Mouse (Mus musculus) urinary bladder, postnatal 4 days (tissue): Measurements from ENCODE around the gene Hnf1b.

Experiments used
- DNase-seq, 2 experiments: peaks; one replicate each; pipeline ENCODE4 v3.0.0; 2021 to 2022; ENCODE audit warnings: low spot score in 2 of 2

Gene Hnf1b

DNA sequence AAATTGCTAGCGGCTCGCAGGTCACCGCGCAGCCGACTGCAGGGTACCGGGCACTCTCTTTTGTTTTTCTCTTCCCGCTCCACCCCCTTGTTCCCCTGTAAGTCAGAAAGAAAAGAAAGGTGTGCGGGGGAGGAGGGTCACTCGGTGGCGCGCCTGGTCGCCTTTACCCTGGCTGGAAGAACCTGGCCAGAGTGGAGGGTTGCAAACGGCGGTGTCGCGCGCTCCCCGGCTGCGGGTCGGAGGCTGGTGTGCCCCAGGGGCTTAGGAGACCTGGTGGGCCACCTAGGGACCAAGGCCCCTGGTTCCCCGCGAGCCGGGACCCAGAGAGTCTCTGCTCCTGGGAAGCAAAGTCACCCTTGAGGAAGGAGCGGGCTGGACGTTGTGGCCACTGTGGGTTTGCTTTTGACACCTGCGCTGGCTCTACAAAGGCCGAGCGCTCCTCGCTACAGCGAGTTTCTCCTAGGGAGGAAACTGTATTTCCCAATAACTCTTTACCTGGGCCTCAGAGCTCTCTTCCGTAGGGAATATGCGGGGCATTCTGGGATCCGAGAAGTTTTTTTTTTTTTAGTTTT is 3.4 kb downstream of the Hnf1b start:
- DNase-seq: no peak

DNA sequence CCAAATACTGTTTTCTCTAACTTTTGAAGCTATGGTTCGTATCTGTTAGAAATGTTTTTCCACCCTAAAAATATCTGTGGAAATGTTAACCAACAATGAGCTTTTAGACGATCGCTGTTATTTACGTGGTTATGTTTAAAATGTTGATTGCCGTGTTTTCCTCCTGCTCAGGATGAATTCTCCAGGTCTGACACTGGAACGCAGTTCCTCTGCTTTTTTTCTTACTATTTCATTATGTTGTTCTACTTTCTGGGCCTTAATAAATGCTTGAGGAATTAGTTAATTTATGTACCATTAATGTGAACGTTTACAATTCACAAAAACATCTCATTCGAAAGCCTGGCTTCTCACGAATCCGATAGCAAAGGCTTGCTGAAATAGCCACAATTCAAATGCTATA is 4.2 kb downstream of the Hnf1b start:
- no peak for DNase-seq

DNA sequence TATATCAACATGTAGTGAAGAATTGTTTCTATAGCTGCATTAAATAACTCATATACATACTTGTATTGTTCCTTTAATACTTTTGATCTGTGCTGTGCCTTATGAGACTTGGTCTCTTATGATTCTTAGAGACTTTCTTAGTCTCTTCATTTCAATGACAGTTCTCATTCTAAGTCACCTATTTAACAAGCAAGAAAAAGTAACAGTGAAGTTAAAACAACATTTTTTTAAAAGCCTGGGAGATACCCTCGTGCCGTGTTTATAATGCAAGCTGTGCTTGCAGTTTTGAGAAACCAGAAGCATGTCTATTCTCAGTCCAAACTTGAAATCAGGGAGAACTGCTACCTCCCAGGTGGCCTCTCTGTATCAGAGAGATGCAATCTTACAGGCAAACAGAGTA is 4.8 kb downstream of the Hnf1b start:
- no peak for DNase-seq

DNA sequence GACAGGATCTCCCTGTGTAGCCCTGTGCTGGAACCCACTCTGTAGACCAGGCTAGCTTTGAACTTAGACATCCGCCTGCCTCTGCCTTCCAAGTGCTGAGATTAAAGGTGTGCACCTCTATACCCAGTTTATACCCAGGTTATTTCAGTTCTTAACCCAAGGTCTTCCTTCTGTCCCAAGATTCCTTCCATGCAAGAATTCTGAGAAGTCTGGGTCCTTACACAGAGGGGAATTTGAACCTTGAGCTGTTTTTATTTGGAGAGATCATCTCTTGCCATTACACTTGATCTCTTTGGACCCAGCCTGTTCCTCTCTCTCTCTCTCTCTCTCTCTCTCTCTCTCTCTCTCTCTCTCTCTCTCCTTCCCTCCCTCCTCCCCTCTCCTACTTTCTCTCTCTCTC is 7.4 kb downstream of the Hnf1b start:
- no peak for DNase-seq

DNA sequence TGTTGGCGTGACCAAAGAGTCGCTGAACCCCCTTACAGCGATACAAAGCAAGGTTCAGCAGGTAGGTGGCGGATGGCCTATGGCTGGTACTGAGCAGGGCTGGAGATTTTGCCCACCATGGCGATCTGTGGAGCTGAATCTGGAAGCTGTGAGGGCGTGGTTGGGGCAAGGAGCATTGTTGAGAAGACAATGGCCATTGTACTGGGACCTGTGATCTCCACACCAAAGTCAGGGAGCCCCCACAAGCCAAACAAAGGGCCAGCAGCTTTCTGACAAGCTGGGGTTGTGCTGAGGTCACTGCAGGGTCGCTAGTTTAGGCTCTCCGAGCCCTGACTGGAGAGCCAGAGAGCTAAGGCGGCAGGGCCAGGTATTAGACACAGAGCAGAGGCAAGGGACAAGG is 15.4 kb downstream of the Hnf1b start:
- DNase-seq: no peak

DNA sequence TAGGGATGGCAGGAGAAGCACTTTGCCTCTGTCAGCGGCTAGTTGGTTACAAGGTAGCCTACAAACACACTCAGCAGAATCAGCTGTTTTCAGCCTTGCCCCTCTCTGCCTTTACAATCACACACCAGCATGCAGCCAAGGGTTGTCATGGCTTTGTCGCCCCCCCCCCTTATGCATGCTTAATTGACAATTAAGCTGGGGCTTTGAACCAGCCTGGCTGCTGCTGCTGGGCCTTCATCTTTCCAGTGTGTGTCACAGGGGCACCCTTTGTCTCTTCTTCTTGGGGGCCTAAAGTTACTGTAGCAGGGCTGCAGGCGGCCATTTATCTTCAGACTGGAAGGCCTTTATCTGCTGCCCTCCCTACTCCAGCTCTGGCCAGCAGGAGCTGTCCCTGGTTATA is 17.7 kb downstream of the Hnf1b start:
- no peak for DNase-seq

DNA sequence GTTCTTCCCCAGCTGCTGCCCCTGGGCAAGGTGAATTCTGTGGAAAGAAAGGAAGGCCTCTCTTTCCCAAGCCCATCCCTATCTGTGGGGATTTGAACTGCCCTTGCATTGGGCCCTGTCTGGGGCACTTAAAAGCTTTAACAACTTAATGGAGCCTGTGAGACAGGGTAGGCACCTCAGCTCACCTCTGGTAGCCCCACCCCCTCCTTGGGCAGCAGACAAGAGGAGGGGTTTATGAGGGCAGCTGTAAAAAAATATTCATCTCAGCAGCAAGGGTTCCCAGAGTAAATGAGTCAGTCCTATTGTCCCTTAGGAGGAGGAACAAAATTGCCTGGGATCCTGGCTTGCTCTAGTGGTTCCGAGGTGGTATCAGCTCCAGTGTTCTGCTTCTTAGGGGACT is 19.3 kb downstream of the Hnf1b start:
- DNase-seq: no peak

DNA sequence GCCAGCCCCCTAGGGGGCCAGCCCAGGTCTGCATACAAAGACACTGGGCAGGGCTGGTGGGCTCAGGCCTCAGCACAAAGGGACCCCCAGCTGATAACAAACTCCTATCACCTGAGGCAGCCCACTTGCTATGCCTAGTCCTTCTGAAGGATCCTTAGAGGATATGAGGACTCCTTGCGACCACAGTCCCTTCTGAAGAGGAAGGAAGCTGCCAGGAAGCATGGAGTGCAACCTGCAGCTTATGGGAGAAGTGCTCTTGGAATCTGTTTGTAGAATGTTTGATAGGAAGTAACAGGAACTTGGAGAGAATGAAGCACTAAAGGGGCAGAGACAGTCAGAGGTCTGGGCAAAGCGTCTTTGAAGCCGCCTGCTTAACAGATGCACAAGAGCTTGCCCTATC is 19.8 kb downstream of the Hnf1b start:
- no peak for DNase-seq

DNA sequence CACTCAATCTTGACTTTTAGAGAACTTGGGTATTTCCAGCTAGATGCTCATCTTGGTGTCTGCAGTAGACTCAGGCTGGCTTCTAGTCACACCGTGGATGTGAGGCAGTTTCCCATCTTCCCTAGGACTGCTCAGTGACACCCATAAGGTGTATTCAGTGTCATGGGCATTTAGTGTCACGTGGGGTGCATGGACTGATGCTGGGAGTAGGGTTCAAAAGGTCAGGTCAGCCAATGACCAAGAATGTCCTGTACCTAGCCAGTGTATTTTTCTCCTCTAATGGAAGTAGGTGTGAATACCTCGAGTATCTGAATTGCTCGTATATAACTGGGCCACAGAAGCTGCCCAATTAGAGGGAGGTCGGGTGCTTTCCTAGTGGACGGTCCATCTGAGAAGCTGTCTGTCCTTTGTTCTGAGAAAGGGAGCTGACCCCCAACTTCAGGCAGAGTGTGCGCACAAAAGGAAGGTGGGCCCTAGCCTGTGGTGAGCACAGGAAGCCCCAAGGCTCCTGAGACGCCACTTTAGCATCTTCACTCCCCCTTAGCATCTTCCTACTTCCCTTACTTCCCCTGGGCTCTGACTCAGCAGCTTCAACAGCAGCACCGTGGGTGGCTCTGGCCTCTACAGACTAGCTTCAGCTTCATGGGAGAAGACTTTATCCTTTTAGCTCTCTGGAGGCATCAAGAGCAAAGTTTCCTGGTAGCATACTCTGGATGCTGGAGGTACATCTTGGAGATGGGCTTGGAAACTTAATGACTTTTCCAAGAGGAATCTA is 22.1 kb downstream of the Hnf1b start:
- DNase-seq: no peak

DNA sequence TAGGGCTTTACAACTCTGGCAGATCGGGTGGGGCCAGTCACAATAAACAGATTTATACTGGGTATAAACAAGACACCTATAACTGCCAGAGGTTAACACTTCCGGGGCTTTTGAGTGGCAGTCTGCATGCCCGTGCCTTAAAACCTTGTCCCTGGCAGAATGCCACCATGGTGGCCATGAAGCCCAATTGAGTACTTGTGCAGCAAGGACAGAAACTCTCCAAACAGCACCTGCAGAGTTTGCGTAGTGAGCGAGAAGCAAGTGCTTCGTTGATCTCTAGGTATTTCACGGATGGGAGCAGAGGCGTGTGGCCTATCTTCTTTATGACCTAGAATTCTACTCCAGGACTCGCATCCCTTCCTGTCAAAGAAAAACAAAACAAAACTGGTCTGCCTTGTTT is 23.6 kb downstream of the Hnf1b start:
- DNase-seq: no peak

DNA sequence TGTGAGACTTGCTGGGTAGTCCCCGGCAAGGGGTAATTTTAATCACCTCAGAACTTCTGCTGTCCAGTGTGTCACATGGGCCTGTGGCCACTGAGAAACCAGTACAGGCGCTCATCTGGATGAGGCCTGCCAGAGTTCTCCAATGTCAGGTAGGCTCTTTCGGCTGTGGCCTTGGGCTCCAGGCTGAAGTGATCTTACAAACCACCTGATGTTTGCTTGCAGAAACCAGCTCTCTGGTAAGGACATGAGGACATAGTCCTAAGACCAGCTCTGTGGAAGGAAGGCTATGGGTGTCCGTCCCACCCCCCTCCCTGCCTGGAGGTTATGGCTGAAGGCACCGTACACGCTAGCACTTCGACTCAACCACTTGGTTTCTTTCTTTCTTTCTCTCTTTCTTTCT is 26.8 kb downstream of the Hnf1b start:
- DNase-seq: no peak

DNA sequence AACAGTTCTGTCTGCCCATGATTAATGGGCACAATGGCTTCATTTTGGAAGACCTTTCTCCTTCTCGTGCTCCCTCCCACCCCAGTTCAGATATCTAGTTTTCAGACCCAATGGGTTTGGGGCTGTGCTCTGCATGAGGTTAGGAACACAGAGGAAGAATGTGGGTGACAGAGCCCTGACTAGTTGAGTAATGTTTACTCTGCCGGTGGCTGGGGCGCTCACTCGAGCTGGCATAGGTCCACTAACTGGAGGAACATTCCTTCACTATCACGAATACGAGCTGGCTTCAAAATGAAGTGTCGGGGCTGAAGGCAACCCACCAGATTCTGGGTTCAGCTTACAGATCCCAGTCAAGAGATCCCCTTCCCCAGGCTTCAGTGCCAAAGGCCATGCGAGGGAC is 27.9 kb downstream of the Hnf1b start:
- DNase-seq: peak in 1 of 2 experiments; percentile 32

DNA sequence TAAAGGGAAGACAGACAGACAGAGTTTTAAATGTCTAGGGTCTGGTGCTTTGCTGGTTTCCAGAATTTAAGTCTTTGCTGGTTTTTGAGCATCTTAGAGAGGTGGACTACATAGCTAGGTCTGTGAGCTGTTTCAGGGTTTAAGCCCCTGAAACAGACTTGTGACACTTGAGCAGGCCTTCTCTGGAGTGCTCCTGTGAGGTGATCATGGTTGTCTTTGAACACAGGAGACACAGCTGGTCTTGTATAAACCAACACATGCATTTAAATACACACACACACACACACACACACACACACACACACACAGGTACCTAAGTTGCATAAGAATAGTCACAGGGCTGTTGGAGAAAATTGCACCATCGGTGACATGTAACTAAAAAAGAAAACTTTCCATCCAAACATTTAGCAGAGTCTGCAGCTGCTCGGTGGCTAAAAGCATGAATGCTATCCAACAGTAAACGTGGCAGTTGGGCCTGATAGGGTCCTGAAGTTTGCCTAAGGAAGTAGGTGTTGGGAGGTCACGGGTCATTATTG is 28.6 kb downstream of the Hnf1b start:
- DNase-seq: no peak

DNA sequence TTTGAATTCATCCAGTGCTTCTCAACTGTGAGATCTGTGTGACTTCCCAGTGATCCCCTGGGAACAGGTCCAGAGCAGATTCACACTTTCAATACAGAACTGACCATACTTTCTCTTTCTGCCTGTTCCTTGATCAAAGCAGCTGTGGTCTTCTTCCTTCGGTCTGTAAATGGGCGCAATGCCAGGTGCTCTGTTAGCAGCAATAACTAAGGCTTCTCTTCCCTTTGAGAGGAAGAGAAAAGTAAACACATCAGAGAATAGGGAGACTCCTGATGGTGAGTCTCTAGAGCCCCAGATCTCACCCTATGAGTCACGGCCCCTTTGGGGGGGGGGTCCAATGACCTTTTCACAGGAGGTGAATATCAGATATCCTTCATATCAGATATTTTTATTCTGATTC is 29.3 kb downstream of the Hnf1b start:
- DNase-seq: no peak

DNA sequence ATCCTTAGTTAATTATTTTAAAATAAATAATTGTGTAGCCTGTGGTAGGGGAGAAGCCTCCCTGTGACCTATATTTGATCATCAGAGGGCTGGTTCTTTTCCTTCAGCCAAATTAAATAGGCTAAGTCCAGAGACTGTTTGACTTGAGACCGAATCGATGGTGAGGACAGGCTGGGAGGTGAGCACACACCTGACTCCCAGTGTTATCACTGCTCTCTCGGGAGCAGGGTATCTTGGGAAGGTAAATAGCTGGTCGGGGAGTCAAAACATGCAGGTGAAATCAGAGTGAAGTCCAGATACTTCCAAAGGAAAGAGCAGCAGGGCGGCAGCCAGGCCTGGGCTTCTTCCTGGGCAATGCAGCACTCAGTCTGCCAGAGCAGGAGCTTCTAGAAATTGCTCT is 31.6 kb downstream of the Hnf1b start:
- DNase-seq: no peak

DNA sequence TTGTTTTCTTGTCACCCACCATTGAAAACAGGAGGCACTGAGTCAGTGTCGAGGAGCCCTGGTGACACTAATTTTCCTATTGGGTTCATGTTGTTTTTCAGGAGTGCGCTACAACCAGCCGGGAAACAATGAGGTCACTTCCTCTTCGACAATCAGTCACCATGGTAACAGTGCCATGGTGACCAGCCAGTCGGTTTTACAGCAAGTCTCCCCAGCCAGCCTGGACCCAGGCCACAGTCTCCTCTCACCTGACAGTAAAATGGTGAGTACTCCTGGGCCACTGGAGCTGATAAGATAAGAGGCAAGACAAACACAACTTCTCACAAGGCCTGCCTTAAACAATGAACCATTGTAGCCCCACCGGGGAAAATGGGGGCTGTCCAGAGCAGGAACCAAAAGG is 32.7 kb downstream of the Hnf1b start:
- no peak for DNase-seq

DNA sequence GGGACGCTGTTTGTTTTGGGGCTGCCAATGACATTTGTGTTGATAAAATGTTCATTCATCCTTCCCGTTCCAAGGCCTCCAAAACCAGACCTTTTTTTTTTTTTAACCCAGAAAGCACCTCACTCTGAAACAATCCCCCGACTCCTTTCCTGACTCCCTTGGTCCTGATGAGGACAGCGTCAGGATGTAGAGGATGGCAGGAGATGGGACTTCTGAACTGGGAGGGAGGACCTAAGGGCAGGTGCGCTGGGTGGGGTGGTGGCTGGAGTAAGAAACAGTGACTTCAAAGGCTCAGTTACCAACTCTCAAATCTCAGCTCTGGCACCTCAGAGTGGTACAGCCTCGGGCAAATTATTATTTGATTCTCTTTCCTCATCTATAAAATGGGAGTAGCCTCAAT is 33.2 kb downstream of the Hnf1b start:
- DNase-seq: no peak

DNA sequence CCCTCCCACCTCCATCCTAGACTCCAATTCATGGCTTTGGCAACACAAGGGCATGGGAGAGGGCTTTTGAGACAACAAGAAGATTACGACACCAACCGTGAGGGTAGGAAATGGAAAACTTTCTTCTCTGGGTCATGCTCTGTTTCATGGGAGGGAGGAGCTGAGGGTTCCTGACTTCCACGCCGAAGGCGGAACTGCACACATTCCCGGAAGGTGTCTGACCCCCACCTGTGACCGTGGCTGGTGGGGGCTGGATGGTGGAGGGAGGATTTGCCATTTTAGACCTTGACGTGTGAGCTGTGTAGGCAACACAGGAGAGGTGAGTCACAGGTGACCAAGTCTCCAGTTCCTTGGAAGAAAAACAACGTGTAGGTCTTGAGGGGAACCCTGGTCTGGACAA is 33.9 kb downstream of the Hnf1b start:
- no peak for DNase-seq

DNA sequence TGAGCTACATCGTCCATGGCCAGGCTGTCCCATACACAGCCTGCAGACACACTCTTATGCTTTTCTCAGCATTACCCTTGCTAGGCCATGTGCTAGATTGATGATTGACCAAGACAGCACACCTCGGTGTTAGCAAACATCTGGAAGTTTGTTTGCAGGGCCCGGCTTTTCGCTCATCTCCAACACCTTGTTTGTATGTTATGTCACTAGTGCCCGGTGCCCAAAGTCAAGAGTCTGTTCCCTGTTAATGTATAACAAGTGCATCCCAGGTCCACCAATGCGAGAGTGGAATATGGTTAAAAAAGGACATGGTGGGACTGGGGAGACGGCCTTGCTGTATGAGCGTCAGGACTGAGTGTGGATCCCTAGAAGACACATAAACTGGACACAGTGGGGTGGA is 35.3 kb downstream of the Hnf1b start:
- no peak for DNase-seq

DNA sequence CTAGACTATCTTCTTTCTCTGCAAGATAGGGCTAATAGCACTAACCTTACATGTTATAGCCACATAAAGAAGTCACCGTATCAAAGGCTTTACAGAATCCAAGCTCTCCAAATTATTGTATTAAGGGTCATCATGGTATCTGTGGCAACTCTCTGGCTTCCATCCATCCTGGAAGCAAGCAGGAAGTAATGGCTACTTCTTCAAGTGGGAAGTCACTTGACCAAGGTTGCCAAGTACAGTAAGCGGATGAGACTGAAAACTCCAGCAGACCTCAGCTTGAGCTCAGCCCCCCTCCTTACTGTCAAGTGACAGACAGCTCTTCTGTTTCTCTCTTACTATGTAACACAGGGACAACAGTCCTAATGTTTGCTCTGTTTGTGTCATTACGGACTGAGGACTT is 36.9 kb downstream of the Hnf1b start:
- no peak for DNase-seq

DNA sequence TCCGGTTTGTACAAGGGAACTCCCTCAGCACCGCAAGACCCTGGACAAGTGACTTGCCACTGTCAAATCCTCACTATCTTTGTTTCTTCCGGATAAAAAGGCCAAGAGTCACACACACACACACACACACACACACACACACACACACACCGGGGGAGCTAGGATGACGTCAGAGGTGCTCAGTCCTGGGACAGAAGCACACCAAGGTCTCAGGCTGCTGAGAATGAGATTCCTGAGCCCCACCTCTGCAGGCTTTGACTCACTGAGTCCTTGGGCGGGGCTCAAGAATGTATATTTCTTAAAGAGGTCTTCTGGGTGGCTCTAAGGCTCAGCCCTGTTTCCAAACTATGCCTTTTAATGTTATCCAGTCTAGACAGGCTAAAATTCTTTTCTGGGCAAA is 41.5 kb downstream of the Hnf1b start:
- DNase-seq: no peak

DNA sequence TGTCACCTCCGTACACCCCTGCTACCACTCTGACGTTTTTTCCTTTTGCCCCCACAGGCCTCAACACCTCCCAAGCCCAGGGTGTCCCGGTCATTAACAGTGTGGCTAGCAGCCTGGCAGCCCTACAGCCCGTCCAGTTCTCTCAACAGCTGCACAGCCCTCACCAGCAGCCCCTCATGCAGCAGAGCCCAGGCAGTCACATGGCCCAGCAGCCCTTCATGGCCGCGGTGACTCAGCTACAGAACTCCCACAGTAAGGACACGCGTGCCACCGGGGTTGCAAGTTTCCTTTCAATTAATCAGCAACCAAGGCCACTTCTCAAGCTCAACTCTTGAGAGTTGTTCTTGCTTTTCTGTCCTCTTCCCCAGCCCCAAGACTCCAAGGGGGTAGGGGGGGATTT is 43.5 kb downstream of the Hnf1b start:
- no peak for DNase-seq
